Mouse (Mus musculus): ENCODE results near the gene Sh3gl1.

DNA sequence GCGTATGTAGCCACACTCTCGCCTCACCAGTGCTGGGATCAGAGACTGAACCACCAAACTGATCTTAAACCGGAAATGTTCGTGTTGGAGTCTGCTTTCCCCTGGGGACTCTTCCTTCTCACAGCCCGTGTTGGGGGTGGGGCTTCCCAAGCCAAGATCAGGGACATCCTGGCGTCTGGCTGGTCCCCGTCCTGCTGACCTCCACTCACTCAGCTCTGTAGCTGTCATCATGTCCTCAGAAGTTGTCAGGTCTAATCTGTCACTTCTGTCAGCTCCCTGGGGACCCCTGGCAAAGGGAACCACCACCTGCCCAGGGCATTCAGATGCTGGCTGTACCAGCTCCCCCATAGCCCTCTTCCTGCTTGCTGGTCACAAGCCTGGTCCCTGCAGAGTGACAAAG, 68.2 kb downstream of the Sh3gl1 start:
- TF ChIP-seq CTCF (IDR thresholded peaks at IDR 0.05; ENCODE audit: extremely low read depth, insufficient read length, insufficient replicate concordance, low read depth, low read length) (no peak), POLR2A (IDR thresholded peaks at IDR 0.05; ENCODE audit: low read depth, low read length) (no peak)

Measured in small intestine, adult 2 months (tissue).